Mouse (Mus musculus): ENCODE data around the gene Exoc7.

The Exoc7 gene

DNA sequence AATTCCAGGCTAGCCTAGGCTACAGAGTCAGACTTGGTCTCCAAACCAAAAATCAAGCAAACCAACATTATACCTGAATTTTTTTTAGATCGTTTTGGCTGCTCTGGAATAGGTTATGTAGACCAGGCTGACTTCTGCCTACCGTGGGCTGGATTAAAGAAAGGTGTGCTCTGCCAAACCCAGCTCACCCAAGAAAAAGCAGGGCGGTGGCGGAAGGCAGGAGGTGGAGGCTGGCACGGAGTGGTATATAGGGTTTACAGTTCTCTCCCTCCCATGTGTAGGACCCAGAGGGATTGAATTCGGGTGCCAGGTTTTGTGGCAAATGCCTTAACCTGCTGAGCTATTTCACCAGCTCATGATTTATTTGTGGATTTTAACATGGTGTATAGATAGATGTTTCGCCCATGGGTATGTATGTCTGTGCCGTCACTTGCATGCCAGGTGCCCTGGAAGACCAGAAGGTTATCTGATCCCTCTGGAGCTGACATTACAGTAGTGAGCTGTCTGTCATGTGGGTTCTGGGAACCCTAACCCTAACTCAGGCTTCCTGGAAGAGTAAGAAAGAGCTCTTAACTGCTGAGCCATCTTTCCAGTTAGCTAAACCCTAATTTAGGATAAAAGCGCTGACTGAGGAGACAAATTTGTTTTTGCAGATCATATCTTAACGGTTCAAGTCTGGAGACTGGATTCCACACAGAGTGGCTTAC lies at the start of gene Exoc7:
TSS of gene Exoc7 (minus strand) at position 215 of the 707 bp plus-strand sequence.
- DNase-seq = no peak

DNA sequence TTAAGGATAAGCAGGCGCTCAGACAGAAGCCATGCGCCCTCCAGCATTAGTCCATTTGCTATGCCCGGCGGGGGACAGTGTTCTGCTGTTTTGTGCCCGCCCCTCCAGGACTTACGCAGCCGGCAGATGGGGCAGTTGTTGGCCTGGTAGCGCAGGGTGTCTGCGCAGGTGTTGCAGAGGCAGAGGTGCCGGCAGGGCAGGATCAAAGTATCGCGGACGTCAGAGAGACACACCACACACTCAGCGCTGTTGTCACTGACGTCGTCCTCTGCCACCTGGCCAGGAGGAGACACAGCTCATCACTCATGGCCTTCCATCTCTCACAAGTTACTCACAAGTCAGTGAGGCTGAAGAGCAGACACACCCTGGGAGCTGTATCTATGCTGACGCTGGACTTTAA lies 47.5 kb upstream of the Exoc7 start:
- DNase-seq = no peak

DNA sequence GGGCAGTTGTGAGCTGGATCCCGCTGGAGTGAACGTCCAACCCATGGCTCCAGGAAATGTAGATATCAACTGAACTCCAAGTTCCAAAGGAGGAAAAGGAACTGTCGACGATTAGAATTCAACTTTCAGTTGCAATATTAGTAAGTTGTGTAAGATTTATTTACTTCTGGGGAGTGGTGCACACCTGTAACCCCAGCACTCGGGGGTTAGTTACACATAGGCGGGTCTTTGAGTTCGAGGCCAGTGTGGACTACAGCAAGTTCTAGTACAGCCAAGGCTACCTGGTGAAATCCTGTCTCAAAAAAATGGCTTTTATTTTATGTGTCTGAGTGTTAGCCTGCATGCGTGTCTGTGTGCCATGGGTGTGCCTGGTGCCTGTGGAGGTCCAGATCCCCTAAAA lies 46.5 kb upstream of the Exoc7 start:
- no peak for DNase-seq

DNA sequence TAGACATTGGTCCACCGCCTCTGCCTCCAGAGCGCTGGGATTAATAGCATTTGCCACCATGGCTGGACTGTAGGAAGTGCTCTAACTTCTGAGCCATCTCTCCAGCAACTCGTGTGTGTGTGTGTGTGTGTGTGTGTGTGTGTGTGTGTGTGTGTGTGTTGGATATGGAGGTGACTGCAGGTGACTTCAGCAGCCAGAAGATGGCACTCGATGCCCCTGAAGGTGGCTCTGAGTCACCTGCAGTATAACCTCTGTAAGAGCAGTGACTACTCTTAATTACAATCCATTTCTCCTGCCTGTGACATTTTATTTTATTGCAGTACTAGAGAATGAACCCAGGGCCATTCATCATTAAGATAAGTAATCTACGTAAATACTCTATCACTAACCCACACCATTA lies 44.3 kb upstream of the Exoc7 start:
- no peak for DNase-seq

DNA sequence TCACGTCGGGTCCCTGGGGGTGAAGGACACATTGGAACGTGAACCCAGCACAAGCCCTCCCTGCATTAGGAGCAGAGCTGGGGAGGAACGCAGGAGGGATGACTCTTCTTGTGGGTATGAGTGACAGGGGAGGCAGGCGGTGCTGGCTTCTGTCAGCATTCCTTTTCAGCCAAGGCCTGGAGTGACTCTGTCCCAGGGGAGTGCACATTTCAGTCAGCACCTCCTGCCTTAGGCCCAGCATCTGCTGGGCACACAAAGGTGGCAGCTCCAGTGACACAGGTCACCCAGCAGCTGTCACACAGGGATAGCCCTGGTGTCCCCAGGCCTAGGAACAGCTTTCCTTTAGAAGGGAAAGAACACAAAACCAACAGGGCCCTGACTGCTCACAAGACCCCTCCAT lies 40.9 kb upstream of the Exoc7 start:
- no peak for DNase-seq

DNA sequence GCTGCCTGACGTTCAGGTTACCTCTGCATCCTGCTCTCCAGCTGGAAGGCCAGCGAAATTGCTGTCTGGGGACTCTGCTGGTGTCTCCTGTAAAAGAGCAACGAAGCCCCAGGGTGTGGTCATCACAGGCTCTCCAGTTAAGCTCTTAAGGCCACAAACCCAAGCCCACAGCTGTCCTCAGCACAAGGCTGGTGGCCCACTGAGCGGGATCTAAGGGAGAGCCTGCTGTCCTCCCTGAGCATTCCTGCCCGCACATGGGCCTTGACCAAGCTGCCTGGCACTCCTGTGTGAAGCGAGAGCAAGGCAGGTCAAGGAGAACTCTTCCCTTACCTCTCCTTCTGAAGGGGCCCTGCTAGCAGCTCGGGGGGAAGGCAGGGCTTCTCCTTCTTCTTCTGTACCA lies 40.0 kb upstream of the Exoc7 start:
- peak; percentile 86 for DNase-seq

DNA sequence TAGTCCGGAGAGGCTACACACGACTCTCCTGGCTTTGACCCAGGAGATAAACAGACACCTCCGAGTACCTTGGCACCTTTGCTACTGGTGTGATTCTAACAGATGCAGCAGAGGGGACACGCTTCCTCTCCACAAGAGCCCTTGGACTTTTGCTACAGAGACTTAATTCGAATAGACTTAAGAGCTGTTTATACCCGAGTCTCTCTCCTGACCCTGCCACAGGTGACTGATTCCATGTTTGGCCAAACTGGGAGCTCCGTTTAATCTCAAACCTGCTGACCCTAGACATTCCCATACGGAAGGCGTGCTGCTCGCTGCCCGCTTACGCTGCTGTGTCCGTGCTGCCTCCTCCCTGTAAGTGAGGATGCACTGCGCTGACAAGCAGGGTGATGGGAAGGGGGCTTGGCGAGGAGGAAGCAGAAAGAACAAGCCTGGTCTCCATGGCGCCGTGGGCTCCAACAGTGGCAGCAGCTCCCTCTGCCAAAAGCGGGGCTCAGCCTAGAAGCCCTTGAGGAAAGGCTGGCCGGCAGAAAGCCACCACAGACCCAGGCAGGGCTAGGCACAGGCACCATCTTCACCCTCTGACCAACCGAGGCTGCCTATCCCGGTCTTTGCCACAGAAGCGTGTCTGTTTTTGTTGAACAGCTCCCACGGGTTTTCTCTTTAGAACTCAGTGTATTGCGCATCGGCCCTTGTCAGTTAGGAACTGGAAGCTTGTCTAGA lies 35.2 kb upstream of the Exoc7 start:
- no peak for DNase-seq

DNA sequence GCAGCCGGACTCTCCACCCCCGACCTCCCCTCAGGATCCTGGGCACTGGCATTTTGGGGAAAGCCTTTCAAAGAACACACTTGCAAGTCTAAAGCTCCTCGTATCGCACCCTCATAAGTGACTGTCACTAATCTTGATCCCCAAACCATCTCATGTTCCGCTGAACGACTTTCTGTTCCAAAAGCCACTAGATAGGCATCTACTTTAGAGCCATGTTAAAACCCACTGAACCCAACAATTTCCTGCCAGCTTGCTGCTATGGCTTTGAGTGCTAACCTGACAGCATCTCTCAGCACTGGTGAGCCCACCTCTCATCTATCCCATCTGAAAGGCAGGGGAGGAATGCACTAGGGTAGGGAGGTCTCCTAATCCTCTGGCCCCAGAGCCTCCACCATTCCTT lies 30.5 kb upstream of the Exoc7 start:
- no peak for DNase-seq

DNA sequence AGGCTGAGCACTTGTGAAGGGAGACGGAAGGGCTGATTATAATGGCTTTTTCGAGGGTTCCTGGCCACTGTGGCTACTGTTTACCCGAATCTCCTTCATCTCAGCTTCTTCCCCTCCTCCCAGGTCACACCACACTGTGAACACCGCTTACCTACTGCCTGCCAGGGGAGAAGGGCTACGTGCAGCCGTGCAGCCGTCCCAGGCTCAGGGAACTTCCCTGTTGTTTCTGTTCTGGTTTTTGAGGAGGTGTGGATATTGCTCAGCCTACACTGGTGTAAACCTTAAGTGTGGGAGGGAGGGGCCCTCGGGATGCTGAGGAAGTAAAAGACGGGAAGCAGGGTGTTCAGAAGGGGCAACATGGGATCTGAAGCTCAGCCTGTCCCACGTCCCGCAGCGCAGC lies 30.0 kb upstream of the Exoc7 start:
- no peak for DNase-seq

DNA sequence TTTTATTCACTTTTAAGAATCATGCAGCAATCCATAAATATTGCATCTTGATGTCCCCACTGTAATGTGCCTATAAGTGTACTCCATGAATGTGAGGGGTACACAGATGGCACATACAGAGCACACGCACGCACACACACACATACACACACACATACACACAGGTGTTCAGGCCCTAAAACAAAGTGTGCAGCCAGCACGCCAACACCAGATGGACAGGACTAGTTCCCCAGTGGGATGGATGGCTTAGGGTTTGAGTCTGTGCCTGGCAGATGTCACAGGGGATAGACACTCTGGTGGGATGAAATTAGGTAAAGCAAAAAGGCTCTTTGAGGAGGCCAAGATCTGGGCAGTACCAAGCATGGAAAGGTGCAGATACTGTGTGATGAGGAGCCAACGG lies 29.4 kb upstream of the Exoc7 start:
- no peak for DNase-seq

DNA sequence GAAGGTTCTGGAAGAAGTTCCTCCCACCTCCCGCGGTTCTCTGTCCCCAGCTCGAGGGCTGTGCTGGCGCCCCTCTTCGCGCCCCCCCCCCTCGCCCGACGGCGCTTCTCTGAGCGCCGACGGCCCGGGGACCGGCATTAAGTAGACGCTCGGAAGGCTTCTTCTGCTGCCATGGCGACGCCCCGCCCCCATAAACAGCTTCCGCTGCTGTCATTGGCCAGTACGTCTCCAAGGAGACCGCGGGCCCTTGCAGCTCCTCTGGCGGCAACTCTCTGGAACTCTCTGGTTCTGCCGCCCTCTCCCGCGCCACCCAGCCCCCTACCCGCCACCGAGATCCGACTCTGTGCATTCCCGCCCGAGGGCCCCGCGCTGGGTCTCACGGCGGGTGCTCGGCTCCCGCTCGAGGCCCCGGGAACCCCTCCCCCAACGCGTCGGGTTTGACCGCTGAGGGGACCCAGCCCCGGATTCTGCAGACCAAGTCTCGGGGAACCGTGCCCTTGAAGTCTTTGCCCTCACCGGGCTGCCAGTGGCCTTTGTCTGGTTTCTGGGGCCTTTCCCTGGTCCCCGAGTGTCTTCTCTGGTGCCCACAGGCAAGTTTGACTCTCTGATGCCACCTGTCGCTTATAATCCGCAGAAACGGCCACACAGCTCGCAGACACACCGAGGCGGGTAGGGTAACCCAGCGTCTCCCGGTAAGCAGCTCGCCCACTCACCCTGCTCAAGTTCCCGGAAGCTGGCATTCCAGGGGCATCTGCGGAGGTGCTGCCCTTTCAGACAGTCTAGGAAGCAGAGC lies 28.4 kb upstream of the Exoc7 start, which contains the start of gene Foxj1:
TSS of gene Foxj1 (minus strand) at position 156 of the 793 bp plus-strand sequence.
- peak; percentile 99 for DNase-seq

DNA sequence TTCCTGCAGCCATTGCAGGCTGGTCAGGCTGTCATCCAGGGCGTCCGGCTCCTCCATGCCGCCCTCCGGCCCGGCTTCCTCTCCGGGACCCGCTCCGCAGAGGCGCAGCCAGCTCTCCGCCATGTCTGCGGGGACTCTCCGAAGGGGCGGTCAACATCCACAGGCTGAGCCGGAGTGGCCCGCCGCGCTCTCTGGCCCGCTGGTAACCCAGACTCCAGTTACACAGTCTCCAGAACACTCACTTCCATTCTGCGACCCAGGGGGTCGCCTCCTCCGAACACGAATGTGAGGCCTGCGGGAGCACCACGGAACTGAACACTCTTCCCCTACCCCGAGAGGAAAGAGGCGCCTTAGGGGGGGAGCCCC lies 27.4 kb upstream of the Exoc7 start:
- DNase-seq = no peak

DNA sequence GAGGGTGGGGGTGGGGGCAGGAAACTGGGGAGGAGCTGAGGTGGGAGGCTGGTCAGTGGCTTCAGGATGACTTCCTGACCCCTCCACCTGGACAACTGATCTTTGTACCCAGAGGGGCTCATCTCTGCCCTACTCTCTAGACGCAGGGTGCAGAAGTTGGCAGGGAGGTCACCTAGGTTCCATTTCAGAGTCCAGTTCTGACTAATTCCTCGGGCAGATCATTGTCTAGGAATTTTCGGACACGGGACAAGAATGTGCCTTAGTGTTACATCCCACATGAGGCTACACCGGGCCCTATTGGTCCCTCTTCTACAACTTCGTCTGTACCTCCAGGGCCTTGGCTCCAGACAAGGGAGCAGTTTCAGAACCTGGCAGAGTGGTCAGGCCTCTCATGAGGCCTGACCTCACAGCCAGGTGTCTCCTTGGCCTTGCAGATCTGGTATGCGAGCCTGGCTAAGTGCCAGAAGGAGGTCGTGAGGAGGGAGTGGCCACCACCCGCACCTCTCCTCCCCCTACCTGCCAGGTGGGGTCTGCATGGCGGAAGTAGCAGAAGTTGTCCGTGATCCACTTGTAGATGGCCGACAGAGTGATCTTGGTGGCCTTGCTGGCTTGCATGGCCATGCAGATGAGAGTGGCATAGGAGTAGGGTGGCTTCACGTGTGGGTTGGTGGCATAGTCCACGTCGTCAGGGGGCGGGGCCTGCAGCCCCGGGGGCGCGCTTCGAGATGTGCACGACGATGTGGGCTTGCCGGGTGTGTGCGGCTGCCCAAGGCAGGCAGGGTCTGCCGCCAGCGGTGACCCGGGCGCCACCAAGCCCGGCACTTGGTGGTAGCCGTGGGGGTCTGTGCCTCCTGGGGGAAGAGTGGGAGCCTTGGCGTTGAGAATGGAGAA lies 26.7 kb upstream of the Exoc7 start:
- no peak for DNase-seq

DNA sequence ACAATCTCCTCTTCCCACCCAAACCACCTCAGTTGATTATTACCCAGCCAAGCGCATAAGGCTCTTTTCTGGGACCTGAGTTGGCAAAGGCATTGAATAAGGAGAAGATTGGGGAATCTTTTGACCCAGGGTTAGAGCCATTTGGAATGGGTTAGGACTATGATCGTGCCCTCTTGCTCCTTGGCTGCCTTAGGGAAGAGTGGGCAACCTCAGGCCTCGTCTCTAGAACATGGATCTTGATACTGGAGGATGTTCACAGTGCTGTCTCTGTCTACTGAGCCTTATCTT lies 25.9 kb upstream of the Exoc7 start:
- DNase-seq = no peak

DNA sequence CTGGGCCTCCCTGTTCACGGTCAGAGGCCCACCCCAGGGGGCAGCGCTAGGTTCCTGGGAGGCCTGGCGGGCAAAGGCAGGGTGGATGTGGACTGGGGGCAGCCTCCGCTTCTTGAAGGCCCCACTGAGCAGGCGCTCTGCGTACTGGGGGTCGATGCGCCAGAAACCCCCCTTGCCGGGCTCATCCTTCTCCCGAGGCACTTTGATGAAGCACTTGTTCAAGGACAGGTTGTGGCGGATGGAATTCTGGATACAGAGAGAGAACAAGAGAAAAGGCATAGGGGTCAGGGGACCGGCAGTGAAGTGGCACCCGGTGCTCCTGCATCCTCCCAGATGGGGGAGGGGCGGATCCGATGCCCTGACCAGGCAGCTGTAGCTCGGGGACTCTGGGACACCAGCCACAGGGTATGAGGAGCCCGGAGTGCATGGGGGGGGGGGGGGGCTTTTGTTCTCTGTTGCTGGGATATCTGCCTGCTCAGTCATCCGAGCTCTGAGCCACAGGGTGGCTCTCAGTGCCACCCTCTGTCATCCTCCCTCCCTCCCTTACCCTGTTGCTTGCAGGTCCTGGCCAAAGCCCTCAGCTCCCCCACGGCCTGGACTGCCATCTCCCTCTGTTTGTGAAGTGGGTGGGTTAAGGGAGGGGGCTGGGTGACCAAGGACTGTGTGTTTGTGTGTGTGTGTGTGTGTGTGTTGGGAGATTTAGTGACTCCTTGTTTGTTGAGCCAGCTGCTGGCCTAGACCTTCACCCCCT lies 25.4 kb upstream of the Exoc7 start:
- DNase-seq = no peak

DNA sequence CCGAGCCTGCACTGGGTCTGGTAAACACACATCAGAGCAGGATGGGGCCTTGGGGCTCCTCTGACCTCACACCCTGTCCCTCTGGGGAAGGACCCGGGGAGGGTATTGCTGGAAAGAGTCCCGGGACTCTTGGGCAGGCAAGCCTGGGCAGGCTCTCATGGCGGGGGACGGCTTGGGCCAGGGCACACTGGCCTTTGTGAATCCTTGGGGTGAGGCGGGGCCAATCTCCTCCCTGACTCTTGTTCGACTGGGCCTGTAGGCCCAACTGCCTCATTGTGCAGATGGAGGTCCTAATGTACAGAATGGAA lies 23.1 kb upstream of the Exoc7 start:
- DNase-seq = no peak

DNA sequence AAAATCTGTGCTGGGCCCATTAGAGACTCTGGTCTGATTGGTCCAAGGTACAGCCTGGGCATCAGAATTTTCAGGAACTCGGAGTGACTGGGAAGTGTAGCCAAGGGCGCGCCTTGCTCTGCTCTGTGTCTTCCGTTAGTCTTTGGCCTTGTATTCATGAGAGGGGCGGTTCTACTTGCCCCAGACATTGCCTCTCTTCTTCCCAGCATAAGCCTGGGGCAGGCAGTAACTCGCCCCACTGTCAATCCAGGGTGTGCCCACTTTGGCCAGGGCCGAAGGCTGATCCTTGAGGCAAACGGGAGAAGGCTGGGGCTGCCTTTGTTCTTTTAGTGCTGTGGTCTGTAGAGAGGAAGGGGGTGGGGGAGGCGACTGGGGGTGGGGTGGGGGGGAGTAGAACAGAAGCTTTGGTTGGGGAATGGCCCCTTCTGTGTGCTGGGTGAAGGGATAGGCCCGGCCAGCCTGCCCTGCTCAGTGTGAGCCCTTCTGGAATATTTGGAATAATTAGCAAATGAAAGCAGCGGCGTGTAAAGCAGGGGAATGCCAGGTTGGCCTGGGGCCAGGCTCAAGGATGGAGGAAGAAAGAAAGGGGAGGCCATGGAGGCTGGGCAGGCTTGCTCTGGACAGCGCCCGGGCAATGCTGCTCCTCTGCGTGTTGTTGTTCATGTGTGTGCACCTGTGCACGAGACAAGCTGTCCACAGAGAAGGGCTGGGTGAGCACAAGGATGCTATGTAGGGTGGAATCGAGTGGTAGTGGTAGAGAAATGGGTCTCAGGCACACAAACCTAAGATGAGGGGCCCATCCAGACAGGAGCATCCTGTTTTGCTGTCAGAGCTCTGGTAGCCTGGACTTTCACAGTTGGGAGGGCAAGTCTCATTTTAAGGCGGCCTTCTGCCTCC lies 22.5 kb upstream of the Exoc7 start:
- DNase-seq = no peak

DNA sequence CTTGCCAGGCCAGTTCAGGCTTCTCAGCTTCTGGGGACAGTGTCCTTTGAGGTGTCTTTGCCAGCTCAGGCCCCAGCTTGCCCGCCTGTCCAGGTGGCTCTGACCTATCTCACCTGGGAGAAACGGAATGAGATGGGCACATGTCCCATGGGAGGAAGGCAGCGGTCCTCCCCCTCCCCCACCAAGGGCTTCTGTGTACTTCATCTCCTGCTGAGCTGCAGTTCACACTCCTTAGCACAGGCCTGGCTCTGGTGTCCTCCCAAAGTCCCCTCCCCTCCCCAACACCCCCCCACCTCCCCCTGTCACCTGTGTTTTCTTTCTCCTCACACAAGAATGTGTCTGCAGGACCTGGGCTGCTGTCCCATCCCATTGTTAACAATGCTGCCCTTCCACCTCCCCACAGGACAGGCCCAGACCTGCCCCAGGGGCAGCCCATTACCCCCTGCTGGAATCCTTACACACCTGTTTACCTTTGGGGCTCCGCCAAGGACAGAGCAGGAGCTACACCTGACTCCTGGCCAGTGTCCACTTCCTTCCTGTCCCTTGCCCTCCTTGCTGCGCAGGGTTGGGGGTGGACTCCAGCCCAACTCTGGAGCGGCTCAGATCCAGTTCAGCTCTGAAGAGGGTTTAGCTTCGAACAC lies 20.1 kb upstream of the Exoc7 start:
- no peak for DNase-seq

DNA sequence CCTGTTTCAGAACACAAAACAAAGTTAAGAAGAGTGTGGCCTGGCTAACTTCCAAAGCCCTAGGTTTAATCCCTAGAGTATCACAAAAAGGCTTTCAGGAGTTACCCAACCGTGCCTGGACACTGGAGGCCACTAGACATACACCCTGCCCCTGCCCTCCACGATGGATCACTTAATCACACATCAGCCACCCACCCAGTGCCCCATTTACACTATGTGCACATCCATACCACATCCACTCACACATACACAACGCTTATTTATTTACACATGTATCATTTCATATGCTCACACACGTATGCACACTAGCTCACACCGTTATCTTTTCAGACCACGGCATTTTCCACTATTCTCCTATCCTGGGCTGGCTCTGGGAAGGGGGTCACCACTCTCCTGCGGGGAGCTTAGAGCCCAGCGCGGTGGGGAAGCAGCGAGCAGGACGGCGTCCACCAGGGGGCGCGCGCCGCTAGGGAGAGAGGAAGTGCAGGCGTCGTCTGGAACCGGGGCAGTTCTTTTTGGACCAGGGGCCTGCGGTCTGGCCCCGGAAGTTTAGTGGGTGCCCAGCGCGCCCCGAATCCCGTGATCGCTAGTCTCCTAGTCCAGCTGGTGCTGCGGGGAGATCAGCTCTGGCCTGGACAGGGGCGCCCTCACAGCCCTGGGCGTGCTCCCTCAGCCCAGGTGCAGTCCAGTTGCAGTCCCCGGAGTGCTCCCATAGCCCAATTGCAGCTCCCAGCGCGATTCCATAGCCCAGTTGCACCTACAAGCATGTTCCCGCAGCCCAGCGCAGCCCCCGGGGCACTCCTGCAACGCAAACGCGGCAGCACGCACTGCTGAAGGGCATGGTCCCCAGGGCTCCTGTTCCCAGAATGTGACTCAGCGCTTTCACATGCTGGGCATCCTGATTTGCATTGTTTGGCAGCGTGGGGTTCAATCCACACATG lies 12.0 kb upstream of the Exoc7 start:
- peak; percentile 97 for DNase-seq

DNA sequence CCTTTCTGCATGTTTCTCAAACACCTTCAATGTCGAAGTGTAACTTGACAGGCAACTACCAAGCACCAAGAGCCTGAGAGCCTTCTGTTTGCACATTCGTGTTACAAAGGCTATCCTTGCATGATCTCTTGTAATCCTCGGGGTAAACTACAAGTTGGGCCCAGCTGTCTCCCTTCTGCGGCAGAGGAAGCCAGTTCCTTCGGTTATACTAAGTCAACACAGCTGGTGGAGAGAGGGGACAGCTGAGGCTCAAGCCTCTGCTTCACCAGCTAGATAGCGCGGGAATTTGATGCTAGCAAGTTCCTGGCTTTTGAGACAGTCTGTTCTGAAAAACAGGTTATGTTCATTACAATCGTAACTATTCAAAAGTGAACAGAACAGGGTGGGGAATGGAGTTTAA lies 5.3 kb upstream of the Exoc7 start:
- peak; percentile 88 for DNase-seq
